Mouse (Mus musculus): ENCODE data around the gene Irf2bpl. TPM values are rescaled to one million over a fixed set of nuclear protein-coding genes. Genes with fewer than 3 reads are reported as not detected.

The Irf2bpl gene
- 10 to 100 TPM; 63.4 to 68.1 TPM for total RNA-seq (2023)

GRCm38 (mm10) chr12:86884197-86885058, at the start of gene Irf2bpl:
TSS of gene Irf2bpl (minus strand) at chr12:86884798.

Other genes starting within 250 kb of the Irf2bpl start
- under 1 TPM; 0.47 to 0.56 TPM for gene Vash1, start 206.1 kb downstream of the Irf2bpl start, total RNA-seq (2023)
- gene Angel1, start 158.3 kb downstream of the Irf2bpl start, total RNA-seq (2023) = 10 to 100 TPM in 1 of 2 experiments, 1 to 10 TPM in 1; 9.0 to 10.6 TPM
- not detected for gene Lrrc74a, start 150.4 kb downstream of the Irf2bpl start, total RNA-seq (2023)
- 10 to 100 TPM; 24.4 to 29.0 TPM for gene Cipc, start 62.2 kb upstream of the Irf2bpl start, total RNA-seq (2023)
- not detected for gene Zdhhc22, start 105.6 kb upstream of the Irf2bpl start, total RNA-seq (2023)
- not detected for gene Tmem63c, start 136.5 kb upstream of the Irf2bpl start, total RNA-seq (2023)
- under 1 TPM in 1 of 2 experiments, not detected in 1; 0.71 TPM for gene Ngb, start 217.7 kb upstream of the Irf2bpl start, total RNA-seq (2023)